Mouse (Mus musculus) C2C12 (cell line): ENCODE measurements at regions not wholly inside any gene's neighbourhood (a gene's known extent, or its start where the extent isn't known, plus 50 kb on each side); places are given as distances from the start of the nearest gene placed in this dataset.

Experiments used
- CTCF ChIP-seq: IDR thresholded peaks from one replicate; pipeline ENCODE4 v1.5.1; 2011; ENCODE audit not compliant: control insufficient read depth, insufficient read depth, insufficient read length
- MAX ChIP-seq: IDR thresholded peaks from one replicate; pipeline ENCODE4 v1.6.1; 2011; ENCODE audit warnings: mild to moderate bottlenecking, control low read depth
- MYOD1 ChIP-seq: IDR thresholded peaks from one replicate; pipeline ENCODE4 v1.6.1; 2011; ENCODE audit warnings: low read depth; ENCODE audit not compliant: control insufficient read depth, insufficient read length
- MYOG ChIP-seq: IDR thresholded peaks from one replicate; pipeline ENCODE4 v1.6.1; 2011; ENCODE audit not compliant: control insufficient read depth, insufficient read length; ENCODE audit errors: extremely low read depth
- USF1 ChIP-seq: IDR thresholded peaks from one replicate; pipeline ENCODE4 v1.6.1; 2011; ENCODE audit warnings: low read depth, mild to moderate bottlenecking, control low read depth, moderate library complexity

DNA sequence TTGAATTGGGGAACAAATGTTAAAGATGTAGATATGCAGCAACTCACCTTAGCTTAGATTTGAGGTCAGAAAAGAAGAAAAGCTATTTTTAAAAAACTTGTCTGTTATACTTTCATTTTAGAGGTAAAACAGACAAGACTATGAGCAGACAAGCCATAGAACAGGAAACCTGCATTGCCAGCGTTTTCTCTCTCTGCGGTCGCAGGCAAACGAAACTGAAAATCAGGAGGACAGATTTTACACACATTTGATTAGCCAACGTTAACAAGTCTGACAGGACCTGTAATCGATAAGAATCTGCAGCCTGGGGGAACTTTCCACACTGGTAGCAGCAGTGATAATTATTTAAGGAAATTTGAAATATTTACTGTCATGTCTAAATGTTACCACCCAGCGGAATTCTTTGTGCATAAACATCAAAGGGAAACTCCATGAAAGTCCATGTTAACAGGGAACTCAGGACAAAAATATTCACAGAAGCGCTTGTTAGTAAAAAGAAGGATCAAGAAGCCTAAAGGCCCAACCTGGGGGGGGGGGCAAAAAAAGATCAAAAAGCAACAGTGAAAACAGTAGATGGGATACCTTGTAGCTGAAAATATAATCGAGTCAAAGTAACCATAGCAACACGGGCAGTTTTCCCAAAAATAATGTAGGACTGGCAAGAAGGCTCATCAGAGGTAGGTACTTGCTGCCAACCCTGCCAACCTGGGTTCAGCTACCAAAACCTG lies 142.5 kb upstream of the Jmjd1c start:
- no peak for TF ChIP-seq CTCF
- TF ChIP-seq MYOG: no peak
- TF ChIP-seq MYOD1: no peak
- no peak for TF ChIP-seq MAX
- no peak for TF ChIP-seq USF1
